Mouse (Mus musculus): Measurements from ENCODE around the gene Proca1.

- no peak for TF ChIP-seq ZNF384 (IDR thresholded peaks at IDR 0.05; ENCODE audit: low read depth, low read length)
- no peak for TF ChIP-seq HCFC1 (IDR thresholded peaks at IDR 0.05; ENCODE audit: borderline replicate concordance, insufficient read depth, low read length)
- TF ChIP-seq MAFK (IDR thresholded peaks at IDR 0.05; ENCODE audit: insufficient read depth, low read depth, low read length) = no peak
- TF ChIP-seq ZC3H11A (IDR thresholded peaks at IDR 0.05; ENCODE audit: borderline replicate concordance, low read depth, low read length) = no peak
- no peak for TF ChIP-seq CHD2 (IDR thresholded peaks at IDR 0.05; ENCODE audit: low read depth, low read length)
Measured at GRCm38 (mm10) chr11:78177437-78177836, 15.8 kb upstream of the Proca1 start.

Data from ES-E14 (cell line).